Mouse (Mus musculus) lung, postnatal 0 days (tissue): ENCODE results near the gene Spink4.
"Not testable (repeated sequence)": the region's sequence is repeated elsewhere in the genome, so short reads cannot be mapped to it uniquely, and the experiment has no call there.

Experiments used
- CTCF ChIP-seq: IDR thresholded peaks from 2 replicates; pipeline ENCODE4 v1.5.1; 2016; ENCODE audit warnings: antibody characterized with exemption, mild to moderate bottlenecking
- EP300 ChIP-seq: IDR thresholded peaks from 2 replicates; pipeline ENCODE4 v1.6.1; 2016; ENCODE audit warnings: antibody characterized with exemption, mild to moderate bottlenecking, control low read depth

GRCm38 (mm10) chr4:40934369-40934768 lies 14.5 kb downstream of the Spink4 start:
- TF ChIP-seq CTCF, EP300: not testable (repeated sequence)
